Mouse (Mus musculus) kidney, postnatal 0 days (tissue): ENCODE measurements around the gene Inpp5a. TPM values are rescaled to one million over a fixed set of nuclear protein-coding genes. Genes with fewer than 3 reads are reported as not detected.

ENCODE experiments used
- ATAC-seq: fragments of 200-750 bp; cut with Nextera tagmentation; replicated peaks from 2 replicates; pipeline ENCODE4 v1.8.0; 2017; ENCODE audit warnings: low read depth, moderate number of reproducible peaks, moderate TSS enrichment, moderate library complexity; ENCODE audit not compliant: low FRiP score
- DNase-seq: peaks from one replicate; pipeline ENCODE4 v3.0.0-alpha.2; 2016; ENCODE audit warnings: low spot score
- H3K27ac ChIP-seq: fragments of 300-500 bp; sonication (generic); 2 replicates; pipeline ENCODE4 v1.5.1; 2014; ENCODE audit warnings: mild to moderate bottlenecking
- H3K27me3 ChIP-seq: fragments of 300-500 bp; sonication (generic); 2 replicates; pipeline ENCODE4 v1.6.1; 2014; ENCODE audit warnings: low read length, mixed read lengths; ENCODE audit not compliant: insufficient read depth
- H3K36me3 ChIP-seq: fragments of 300-500 bp; sonication (generic); 2 replicates; pipeline ENCODE4 v1.6.1; 2014; ENCODE audit warnings: low read length, mixed read lengths; ENCODE audit not compliant: insufficient read depth
- H3K4me1 ChIP-seq: fragments of 300-500 bp; sonication (generic); replicated peaks from 2 replicates; pipeline ENCODE4 v1.6.1; 2014; ENCODE audit warnings: antibody characterized with exemption, low read length, mixed read lengths; ENCODE audit not compliant: insufficient read depth
- H3K4me2 ChIP-seq: fragments of 300-500 bp; sonication (generic); 2 replicates; pipeline ENCODE4 v1.6.1; 2014; ENCODE audit warnings: mild to moderate bottlenecking, low read length, moderate library complexity, mixed read lengths
- H3K4me3 ChIP-seq: fragments of 300-500 bp; sonication (generic); replicated peaks from 2 replicates; pipeline ENCODE4 v1.5.1; 2014; ENCODE audit warnings: low read depth, low read length
- H3K9ac ChIP-seq: fragments of 300-500 bp; sonication (generic); 2 replicates; pipeline ENCODE4 v1.6.1; 2014; ENCODE audit warnings: low read depth, low read length
- H3K9me3 ChIP-seq: fragments of 300-500 bp; sonication (generic); replicated peaks from 2 replicates; pipeline ENCODE4 v1.6.1; 2016; ENCODE audit warnings: low read length, inconsistent platforms, mixed read lengths
- CTCF ChIP-seq: IDR thresholded peaks from 2 replicates; pipeline ENCODE4 v1.5.1; 2016; ENCODE audit warnings: antibody characterized with exemption, low read depth, mild to moderate bottlenecking, moderate library complexity
- WGBS: fragments of 180-500 bp; shearing (Covaris S2); extraction: QIAGEN DNeasy Blood & Tissue Kit; methylation state at CpG from one replicate; pipeline ENCODE4 v1.1.7; 2014; 5-methylcytosine and 5-hydroxymethylcytosine counted together
- polyA plus RNA-seq: library from polyadenylated mRNA; unstranded; fragments of >200 nt; fragmentation: Nextera tagmentation; extraction: Ambion mirVana; gene quantifications from 2 replicates; pipeline ENCODE4 v1.2.1, GENCODE M21; 2015

Gene Inpp5a
- polyA plus RNA-seq, 1 experiment from 2014 or later: 24.3 TPM

GRCm38 (mm10) chr7:139451711-139452110 is 62.8 kb downstream of the Inpp5a start:
- Histone ChIP-seq H3K4me1 (no peaks in the 10 kb centered on the region; the same call in 1 of the 2 replicates), H3K36me3 (no peaks in the 10 kb centered on the region), H3K27ac (no peak overlapping the region), H3K4me3 (no peak overlapping the region), H3K9me3 (no peaks in the 10 kb centered on the region), H3K9ac (no peak overlapping the region), H3K4me2 (no peak overlapping the region), H3K27me3 (no peaks in the 10 kb centered on the region)
- TF ChIP-seq CTCF: no peak
- DNase-seq (no peak), ATAC-seq (no peak)
- 90% methylated on average over 5 of the region's 5 CpGs for WGBS

- no peaks in the 10 kb centered on the region for H3K36me3 ChIP-seq
- no peak overlapping the region for H3K27ac ChIP-seq
- no peaks in the 10 kb centered on the region; the same call in 1 of the 2 replicates for H3K4me1 ChIP-seq
- no peak for TF ChIP-seq CTCF
- no peak overlapping the region for H3K9ac ChIP-seq
- no peaks in the 10 kb centered on the region for H3K9me3 ChIP-seq
- no peak overlapping the region for H3K4me3 ChIP-seq
- 68% methylated on average over 2 of the region's 2 CpGs for WGBS
- DNase-seq: no peak
- H3K4me2 ChIP-seq: no peak overlapping the region
- no peak for ATAC-seq
- H3K27me3 ChIP-seq: no peaks in the 10 kb centered on the region
These were observed 63.3 kb downstream of the Inpp5a start for GRCm38 (mm10) chr7:139452199-139452598.

- ATAC-seq (no peak; the same call in 1 of the 2 replicates), DNase-seq (no peak)
- TF ChIP-seq CTCF: no peak
- Histone ChIP-seq H3K4me1 (no peaks in the 10 kb centered on the region; the same call in 1 of the 2 replicates), H3K36me3 (no peaks in the 10 kb centered on the region), H3K4me2 (no peak overlapping the region), H3K27me3 (no peaks in the 10 kb centered on the region), H3K9ac (no peak overlapping the region), H3K27ac (no peak overlapping the region), H3K9me3 (no peaks in the 10 kb centered on the region), H3K4me3 (no peak overlapping the region)
- 64% methylated on average over 1 of the region's 1 CpGs for WGBS
These were observed 64.3 kb downstream of the Inpp5a start for GRCm38 (mm10) chr7:139453198-139453597.

GRCm38 (mm10) chr7:139454285-139454684 is 65.4 kb downstream of the Inpp5a start:
- no peak for ATAC-seq
- 83% methylated on average over 3 of the region's 3 CpGs for WGBS

GRCm38 (mm10) chr7:139456759-139457158 is 67.8 kb downstream of the Inpp5a start:
- no peak for TF ChIP-seq CTCF
- no peaks in the 10 kb centered on the region for H3K9me3 ChIP-seq
- H3K4me1 ChIP-seq: no peaks in the 10 kb centered on the region
- no peak overlapping the region for H3K4me2 ChIP-seq
- WGBS: 61% methylated on average over 6 of the region's 6 CpGs
- DNase-seq: no peak
- no peaks in the 10 kb centered on the region for H3K36me3 ChIP-seq
- H3K4me3 ChIP-seq: no peak overlapping the region
- H3K27me3 ChIP-seq: no peaks in the 10 kb centered on the region
- no peak overlapping the region for H3K9ac ChIP-seq
- no peak for ATAC-seq
- H3K27ac ChIP-seq: no peak overlapping the region

More at GRCm38 (mm10) chr7:139454285-139454684, 65.4 kb downstream of the Inpp5a start:
- Histone ChIP-seq H3K27ac (no peak overlapping the region), H3K9me3 (no peaks in the 10 kb centered on the region), H3K4me3 (no peak overlapping the region), H3K9ac (no peak overlapping the region), H3K36me3 (no peaks in the 10 kb centered on the region), H3K27me3 (no peaks in the 10 kb centered on the region), H3K4me2 (no peak overlapping the region), H3K4me1 (no peaks in the 10 kb centered on the region; the same call in 1 of the 2 replicates)
- no peak for TF ChIP-seq CTCF
- DNase-seq: no peak

GRCm38 (mm10) chr7:139461344-139461743 is 72.4 kb downstream of the Inpp5a start:
- H3K4me1 ChIP-seq: no peaks in the 10 kb centered on the region; the same call in 1 of the 2 replicates
- no peak for TF ChIP-seq CTCF
- ATAC-seq: no peak
- H3K4me3 ChIP-seq: no peak overlapping the region
- H3K9me3 ChIP-seq: no peaks in the 10 kb centered on the region
- no peak overlapping the region for H3K4me2 ChIP-seq
- no peaks in the 10 kb centered on the region for H3K27me3 ChIP-seq
- no peak overlapping the region for H3K27ac ChIP-seq
- DNase-seq: no peak
- H3K36me3 ChIP-seq: no peaks in the 10 kb centered on the region
- 80% methylated on average over 12 of the region's 12 CpGs for WGBS
- no peak overlapping the region for H3K9ac ChIP-seq

- ATAC-seq: no peak
- DNase-seq: no peak
- Histone ChIP-seq H3K27me3 (no peaks in the 10 kb centered on the region), H3K9ac (no peak overlapping the region), H3K27ac (no peak overlapping the region), H3K36me3 (no peaks in the 10 kb centered on the region), H3K4me1 (peaks cover 2% of the 10 kb centered on the region), H3K4me3 (no peak overlapping the region), H3K4me2 (no peak overlapping the region), H3K9me3 (no peaks in the 10 kb centered on the region)
- no peak for TF ChIP-seq CTCF
- 92% methylated on average over 10 of the region's 10 CpGs for WGBS
These were observed 73.2 kb downstream of the Inpp5a start for GRCm38 (mm10) chr7:139462142-139462541.
